Mouse (Mus musculus) G1E (cell line): ENCODE data around the gene Lpin2.

ENCODE experiments used
- CTCF ChIP-seq: IDR thresholded peaks from 2 replicates; pipeline ENCODE4 v1.5.1; 2012; ENCODE audit warnings: low read depth, low read length, inconsistent platforms, mixed read lengths
- GATA1 ChIP-seq: IDR thresholded peaks from 2 replicates; pipeline ENCODE4 v1.6.1; 2012; ENCODE audit warnings: borderline replicate concordance, low read length, inconsistent platforms, mixed read lengths
- GATA2 ChIP-seq: IDR thresholded peaks from 2 replicates; pipeline ENCODE4 v1.6.1; 2012; ENCODE audit warnings: low read depth, low read length, inconsistent platforms, borderline replicate concordance
- TAL1 ChIP-seq: conservative IDR thresholded peaks from 2 replicates; pipeline ENCODE4 v1.6.1; 2012; ENCODE audit warnings: low read depth, low read length, inconsistent platforms, mixed read lengths

- TF ChIP-seq CTCF (no peak), TAL1 (no peak), GATA2 (no peak), GATA1 (no peak)
These were observed 47.3 kb upstream of the Lpin2 start for GRCm38 (mm10) chr17:71135108-71135507.
